Mouse (Mus musculus) E14TG2a.4 (cell line): ENCODE data around the gene Cdc73.
"Not testable (repeated sequence)": the region's sequence is repeated elsewhere in the genome, so short reads cannot be mapped to it uniquely, and the experiment has no call there.

Source experiments
- H3K27me3 ChIP-seq: 2 replicates; pipeline ENCODE4 v1.6.1; 2014; ENCODE audit warnings: low read length, control low read depth; ENCODE audit not compliant: insufficient read depth
- H3K36me3 ChIP-seq: 2 replicates; pipeline ENCODE4 v1.6.1; 2014; ENCODE audit warnings: low read length, control low read depth; ENCODE audit not compliant: insufficient read depth
- H3K4me1 ChIP-seq: replicated peaks from 2 replicates; pipeline ENCODE4 v1.6.1; 2014; ENCODE audit warnings: low read depth, low read length, control low read depth
- H3K4me3 ChIP-seq: replicated peaks from 2 replicates; pipeline ENCODE4 v1.5.1; 2014; ENCODE audit warnings: mild to moderate bottlenecking, low read length
- H3K9me3 ChIP-seq: 2 replicates; pipeline ENCODE4 v1.6.1; 2014; ENCODE audit warnings: low read length, control low read depth
- CTCF ChIP-seq: conservative IDR thresholded peaks from 2 replicates; pipeline ENCODE4 v1.5.1; 2014; ENCODE audit warnings: low read length
- NANOG ChIP-seq: IDR thresholded peaks from 2 replicates; pipeline ENCODE4 v1.6.1; 2014; ENCODE audit warnings: borderline replicate concordance, low read length, mixed read lengths
- POU5F1 ChIP-seq: IDR thresholded peaks from 2 replicates; pipeline ENCODE4 v1.6.1; 2014; ENCODE audit warnings: low read length, borderline replicate concordance

Cdc73 gene

DNA sequence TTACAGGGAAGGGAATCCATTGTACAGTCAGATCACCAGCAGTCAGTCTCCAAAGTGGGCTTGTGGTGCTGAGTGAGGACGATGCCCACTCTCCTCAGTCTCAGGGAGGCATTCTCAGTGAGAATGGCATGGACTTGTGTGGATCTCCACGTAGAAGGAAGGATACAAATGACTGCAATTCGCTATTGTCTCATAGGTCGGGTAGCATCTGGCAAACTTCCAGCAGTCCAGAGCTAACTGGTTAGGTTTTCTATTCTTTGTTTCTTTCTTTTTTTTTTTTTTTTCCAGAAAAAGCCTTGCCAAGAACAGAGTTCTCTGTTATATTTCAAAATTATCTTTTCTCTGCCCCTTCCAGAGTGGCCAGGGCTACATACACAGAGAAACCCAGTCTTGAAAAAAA is 4.3 kb upstream of the Cdc73 start:
- Histone ChIP-seq H3K4me1 (peaks cover 9% of the 10 kb centered on the region), H3K36me3 (no peaks in the 10 kb centered on the region), H3K4me3 (no peak overlapping the region), H3K27me3 (peaks cover 8% of the 10 kb centered on the region; the same call in 1 of the 2 replicates), H3K9me3 (no peaks in the 10 kb centered on the region)
- TF ChIP-seq CTCF (no peak), NANOG (no peak), POU5F1 (no peak)

DNA sequence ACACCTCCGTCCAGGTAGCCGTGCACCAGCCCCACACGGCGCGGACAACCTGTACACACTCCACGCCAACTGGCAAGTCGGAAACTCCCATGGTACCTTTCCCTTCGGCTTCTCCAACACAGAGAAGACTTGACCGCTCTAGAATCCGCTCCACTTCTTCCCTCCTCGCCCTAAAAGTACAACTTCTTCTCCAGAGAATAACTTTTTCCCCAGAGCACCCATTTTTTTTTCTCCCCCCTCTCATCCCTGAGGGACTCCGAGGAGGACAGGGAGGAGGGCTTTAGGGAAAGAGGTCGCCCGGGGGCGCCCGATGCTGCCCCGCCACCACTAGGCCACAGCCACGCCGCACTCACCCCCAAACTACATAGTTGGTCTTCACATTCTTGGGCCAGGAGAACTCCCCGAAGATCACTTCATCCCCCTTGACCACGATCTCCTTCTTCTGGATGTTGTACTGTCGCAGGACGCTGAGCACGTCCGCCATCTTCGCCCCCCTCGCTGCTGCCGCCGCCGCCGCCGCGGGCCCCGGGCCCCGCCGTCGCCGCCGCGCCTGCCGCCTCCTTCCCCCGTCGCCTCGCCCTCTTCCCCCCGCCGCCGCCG is 452 bp downstream of the Cdc73 start:
- H3K9me3 ChIP-seq = no peaks in the 10 kb centered on the region
- H3K4me3 ChIP-seq = peak overlapping the region; percentile 99
- H3K4me1 ChIP-seq = peaks cover 24% of the 10 kb centered on the region
- peaks cover 4% of the 10 kb centered on the region; the same call in 1 of the 2 replicates for H3K27me3 ChIP-seq
- H3K36me3 ChIP-seq = peaks cover 21% of the 10 kb centered on the region
- TF ChIP-seq POU5F1 (no peak), CTCF (no peak), NANOG (no peak)

DNA sequence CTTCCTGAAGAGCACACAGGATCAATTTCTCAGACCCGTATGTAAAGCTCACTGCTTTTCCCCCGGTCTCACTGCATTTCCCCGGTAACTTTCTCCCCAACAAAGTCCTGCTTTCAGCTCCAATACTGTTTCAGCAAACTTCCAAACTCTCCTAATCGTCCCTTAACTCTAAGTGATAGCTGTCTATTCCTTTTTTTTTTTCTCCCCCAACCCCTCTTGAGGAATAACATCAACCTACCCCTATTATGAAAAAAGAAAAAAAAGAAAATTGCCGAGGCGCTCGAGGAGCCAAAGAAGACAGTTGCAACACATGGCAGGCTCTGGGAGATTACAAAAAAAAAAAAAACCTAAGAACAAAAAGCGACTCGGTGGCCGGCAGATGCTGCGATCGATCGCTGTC is 957 bp downstream of the Cdc73 start:
- TF ChIP-seq POU5F1 (no peak), CTCF (no peak), NANOG (no peak)
- H3K27me3 ChIP-seq = peaks cover 4% of the 10 kb centered on the region; the same call in 1 of the 2 replicates
- H3K4me3 ChIP-seq = peak overlapping the region; percentile 99
- H3K4me1 ChIP-seq = peaks cover 28% of the 10 kb centered on the region
- H3K36me3 ChIP-seq = peaks cover 26% of the 10 kb centered on the region
- H3K9me3 ChIP-seq = no peaks in the 10 kb centered on the region

DNA sequence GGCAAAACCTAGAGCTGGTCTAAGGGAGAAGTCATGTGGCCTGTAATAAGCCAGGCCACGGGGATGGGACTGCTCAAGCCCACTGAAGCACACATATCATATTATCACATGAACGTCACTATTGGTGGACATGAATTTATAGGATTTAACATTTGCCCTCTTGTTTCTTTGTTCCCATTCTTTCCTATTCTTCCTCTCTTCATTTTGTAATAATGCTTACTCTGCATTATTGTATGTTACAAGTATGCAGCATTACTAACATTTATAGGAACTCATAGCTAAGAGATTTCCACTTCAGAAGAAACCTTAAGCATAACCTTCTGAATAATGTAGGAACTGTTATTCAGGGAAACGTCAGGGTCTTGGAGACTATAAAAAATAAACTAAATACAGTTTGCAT is 17.8 kb downstream of the Cdc73 start:
- no peak for TF ChIP-seq CTCF

DNA sequence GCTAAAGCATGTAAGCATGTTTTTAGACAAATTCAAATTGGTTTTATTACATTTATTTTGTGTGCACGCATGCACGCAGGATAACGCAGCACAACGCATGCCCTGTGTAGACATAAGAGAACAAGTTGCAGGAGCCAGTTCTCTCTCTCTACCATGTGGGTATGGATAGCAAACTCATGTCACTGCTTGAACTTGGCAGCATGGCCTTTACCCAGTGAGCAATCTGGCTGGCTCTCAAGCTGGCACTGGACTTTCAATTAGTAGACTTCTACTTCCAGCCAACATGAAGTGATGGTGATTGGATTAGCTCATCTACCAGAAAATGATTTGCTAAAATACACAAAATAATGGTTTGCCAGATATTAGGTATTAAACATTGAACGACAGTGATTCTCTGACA is 21.6 kb downstream of the Cdc73 start:
- no peak overlapping the region for H3K4me3 ChIP-seq
- H3K36me3 ChIP-seq = peaks cover 70% of the 10 kb centered on the region
- no peaks in the 10 kb centered on the region for H3K9me3 ChIP-seq
- TF ChIP-seq NANOG (no peak), CTCF (no peak), POU5F1 (no peak)
- H3K27me3 ChIP-seq = no peaks in the 10 kb centered on the region
- H3K4me1 ChIP-seq = 0 out of 2 replicates have a peak, but pooled peaks cover 3% of the 10 kb centered on the region

More for the DNA sequence above, 17.8 kb downstream of the Cdc73 start:
- Histone ChIP-seq H3K36me3 (peaks cover 74% of the 10 kb centered on the region), H3K4me1 (no peaks in the 10 kb centered on the region), H3K27me3 (no peaks in the 10 kb centered on the region), H3K9me3 (no peaks in the 10 kb centered on the region), H3K4me3 (no peak overlapping the region)

DNA sequence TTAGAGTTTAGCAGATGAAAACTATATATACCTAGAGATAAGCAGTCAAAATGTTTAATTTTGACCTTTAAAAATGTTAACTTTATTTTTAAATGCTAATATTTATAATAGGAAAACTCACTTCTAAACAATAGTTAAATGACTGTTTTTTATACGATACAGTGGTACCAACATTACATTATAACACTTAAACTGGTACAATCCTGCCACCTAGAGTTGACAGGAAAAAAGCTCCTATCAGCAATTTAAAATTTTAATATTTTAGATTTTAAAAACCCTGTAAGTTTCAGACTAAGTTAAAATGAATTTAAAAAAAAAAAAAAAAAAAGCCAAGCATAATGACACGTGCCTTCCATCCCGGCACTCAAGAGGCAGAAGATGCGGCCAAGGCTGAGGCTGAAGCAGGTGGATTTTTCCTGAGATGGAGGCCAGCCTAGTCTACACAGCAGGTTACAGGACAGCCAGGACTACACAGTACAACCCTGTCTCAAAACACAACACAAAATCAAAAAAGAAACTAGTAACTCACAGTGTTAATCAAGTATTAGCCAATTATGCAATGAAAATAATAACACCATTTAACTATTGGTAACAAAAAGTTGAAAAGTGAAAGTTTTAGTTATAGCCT is 26.8 kb downstream of the Cdc73 start:
- Histone ChIP-seq H3K27me3 (no peaks in the 10 kb centered on the region), H3K4me1 (0 out of 2 replicates have a peak, but pooled peaks cover 7% of the 10 kb centered on the region), H3K9me3 (no peaks in the 10 kb centered on the region), H3K4me3 (no peak overlapping the region), H3K36me3 (peaks cover 69% of the 10 kb centered on the region)
- TF ChIP-seq POU5F1 (no peak), CTCF (no peak), NANOG (no peak)

DNA sequence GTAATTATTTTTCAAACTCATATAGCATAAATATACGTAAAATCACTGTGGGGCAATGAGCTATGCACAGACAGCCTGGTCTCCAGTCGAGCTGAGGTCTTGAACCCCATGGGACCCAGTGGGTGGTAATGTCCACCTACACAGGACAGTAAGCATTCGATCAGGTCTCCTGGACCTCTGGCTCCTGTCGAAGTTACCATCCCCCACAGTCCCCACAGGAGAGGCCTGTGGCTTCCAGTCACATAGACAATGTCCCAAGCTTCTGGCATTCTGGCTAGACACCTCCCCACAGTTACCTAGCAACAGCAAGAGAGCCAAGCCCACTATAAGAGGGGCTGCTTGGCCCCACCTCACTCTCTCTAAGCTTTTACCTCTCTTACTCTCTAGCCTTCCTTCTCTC is 37.9 kb downstream of the Cdc73 start:
- not testable (repeated sequence) for H3K4me3 ChIP-seq, H3K9me3 ChIP-seq, H3K27me3 ChIP-seq
- peaks cover 15% of the 10 kb centered on the region for H3K4me1 ChIP-seq
- peaks cover 57% of the 10 kb centered on the region for H3K36me3 ChIP-seq

DNA sequence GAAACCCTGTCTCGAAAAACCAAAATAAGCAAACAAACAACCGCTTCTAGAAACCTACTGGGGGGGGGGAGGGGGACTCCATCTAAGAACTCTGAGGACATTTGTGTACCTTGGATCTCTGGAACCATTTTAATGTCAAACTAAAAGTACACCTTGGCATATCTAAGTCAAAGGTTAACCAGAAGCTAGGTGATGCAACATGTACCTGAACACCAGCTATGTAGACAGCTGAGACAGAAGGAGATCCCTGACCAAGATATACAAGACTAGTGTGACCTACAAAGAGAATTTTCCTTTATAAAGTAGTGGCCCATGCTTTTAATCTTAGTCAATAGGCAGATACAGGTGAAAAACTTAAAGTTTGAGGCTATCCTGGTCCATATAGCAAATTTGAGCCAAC is 39.5 kb downstream of the Cdc73 start:
- H3K27me3 ChIP-seq = no peaks in the 10 kb centered on the region
- no peak for TF ChIP-seq CTCF
- no peak for TF ChIP-seq NANOG
- TF ChIP-seq POU5F1 = no peak
- peaks cover 44% of the 10 kb centered on the region for H3K36me3 ChIP-seq
- no peak overlapping the region for H3K4me3 ChIP-seq
- H3K9me3 ChIP-seq = no peaks in the 10 kb centered on the region
- H3K4me1 ChIP-seq = peaks cover 15% of the 10 kb centered on the region

DNA sequence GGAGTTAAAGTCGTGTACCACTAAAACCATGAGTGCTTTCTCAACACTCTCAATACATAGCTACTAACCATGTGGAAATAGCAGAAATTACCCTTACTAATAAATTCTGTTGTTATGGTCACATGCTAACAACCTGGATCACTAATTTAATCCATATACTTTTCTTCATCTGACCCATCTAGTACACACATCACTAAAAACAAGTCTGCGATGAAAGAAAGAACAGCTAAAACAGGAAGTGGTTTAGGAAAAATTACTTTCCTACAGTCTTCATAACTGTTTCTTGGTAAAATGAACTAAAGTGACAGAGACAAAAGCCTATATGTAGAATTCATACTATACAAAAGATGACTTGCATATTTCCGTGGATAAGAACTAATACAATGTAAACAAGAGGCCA is 49.0 kb downstream of the Cdc73 start:
- Histone ChIP-seq H3K9me3 (no peaks in the 10 kb centered on the region), H3K4me1 (no peaks in the 10 kb centered on the region), H3K36me3 (peaks cover 26% of the 10 kb centered on the region), H3K4me3 (no peak overlapping the region), H3K27me3 (no peaks in the 10 kb centered on the region)
- TF ChIP-seq CTCF (no peak), NANOG (no peak), POU5F1 (no peak)
